Mouse (Mus musculus) frontal cortex, postnatal 14 days (tissue): ENCODE data around the gene Fzd4.

Experiments
- DNase-seq, 2 experiments: peaks; one replicate each; pipeline ENCODE4 v3.0.0; 2022; ENCODE audit warnings: low spot score in 2 of 2

Fzd4 gene

GRCm38 (mm10) chr7:89401136-89401858 lies 2.9 kb upstream of the Fzd4 start:
- no peak for DNase-seq

GRCm38 (mm10) chr7:89401936-89402335 lies 2.2 kb upstream of the Fzd4 start:
- no peak for DNase-seq

DNA sequence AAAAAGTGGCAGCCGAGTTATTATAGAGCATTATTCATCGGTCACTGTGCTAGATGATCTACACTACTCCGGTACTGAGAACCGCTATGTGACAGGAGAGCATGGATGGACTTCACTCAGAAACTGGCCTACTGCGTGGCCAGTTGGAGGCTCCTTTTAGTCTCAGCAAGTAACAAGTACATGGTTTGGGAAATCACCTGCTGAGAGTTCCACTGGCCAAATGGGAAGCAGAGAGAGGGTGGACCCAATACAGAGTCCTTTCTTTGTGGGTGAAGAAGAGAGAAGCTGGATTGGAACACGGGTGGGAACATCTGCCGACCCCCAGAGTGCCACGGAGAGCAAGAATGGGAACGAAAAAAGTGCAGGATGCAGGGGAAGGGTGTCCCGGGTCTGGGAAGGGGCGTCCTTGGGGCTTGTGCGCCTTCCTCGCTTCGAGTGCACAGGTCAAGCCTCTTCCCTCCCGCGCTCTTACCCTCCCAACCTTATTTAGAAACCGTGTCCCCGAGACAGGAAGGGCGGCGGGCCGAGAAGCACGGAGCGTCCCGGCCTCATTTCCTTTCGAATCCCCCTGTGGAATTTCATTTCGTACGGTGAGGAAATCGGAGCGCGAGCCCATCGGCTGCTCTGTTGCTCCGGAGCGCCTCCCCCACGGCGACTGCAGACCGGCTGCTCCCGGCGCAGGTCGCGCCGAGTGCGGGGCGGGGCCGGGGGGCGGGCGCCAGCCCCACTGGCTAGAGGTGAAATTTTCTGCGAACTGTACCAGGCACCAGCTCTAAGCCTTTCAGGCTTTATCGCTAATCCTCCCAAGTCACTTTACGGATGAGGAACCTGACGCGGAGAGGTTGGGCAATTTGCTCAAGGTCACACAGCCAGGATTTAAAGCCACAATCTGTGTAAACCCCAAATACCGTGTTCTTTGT lies 842 bp upstream of the Fzd4 start:
- DNase-seq: peak; percentile 19 to 48

DNA sequence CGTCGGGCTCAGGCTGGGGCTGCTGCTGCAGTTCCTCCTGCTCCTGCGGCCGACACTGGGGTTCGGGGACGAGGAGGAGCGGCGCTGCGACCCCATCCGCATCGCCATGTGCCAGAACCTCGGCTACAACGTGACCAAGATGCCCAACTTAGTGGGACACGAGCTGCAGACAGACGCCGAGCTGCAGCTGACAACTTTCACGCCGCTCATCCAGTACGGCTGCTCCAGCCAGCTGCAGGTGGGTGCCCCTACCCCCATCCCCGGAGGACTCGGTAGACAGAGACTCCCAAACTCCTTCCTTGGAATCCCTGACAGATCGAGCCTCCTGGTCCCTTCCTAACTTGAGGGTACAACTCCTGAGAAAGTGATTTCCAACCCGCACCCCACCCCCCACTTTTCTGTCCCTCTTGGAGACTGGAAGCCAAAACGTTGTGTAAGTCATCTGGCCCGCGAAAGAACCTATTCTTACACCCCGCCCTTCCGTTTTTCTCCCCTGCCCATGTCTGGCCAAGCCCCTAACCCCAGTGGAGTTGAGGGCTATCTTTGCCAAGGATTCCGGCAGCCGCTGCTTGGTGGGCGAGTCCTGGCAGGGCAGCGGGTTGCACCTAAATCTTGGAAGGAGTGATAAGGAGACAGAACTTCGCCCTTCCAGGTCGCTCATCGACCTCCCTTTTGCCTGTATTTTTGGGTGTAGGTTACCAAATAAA lies 732 bp downstream of the Fzd4 start:
- peak in 1 of 2 experiments; percentile 21 for DNase-seq

DNA sequence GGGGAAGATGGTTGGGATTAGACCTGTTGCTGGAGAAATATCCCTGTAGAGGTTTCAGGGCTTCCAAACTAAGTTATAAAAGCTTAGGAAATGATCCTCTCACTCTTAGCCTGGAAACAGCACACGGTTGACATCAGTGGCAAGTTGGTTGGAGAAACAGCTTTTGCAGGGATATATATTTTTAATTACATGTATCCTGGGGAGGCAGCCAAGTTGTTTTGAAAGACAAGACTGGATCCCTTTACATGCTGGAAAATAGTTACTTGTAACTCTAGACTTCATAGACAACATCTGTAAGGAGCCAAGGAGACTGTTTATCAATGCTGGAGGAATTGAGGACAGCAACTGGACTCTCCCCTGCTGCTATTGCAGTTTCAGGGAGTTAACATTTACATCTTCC lies 1.9 kb downstream of the Fzd4 start:
- DNase-seq: no peak

DNA sequence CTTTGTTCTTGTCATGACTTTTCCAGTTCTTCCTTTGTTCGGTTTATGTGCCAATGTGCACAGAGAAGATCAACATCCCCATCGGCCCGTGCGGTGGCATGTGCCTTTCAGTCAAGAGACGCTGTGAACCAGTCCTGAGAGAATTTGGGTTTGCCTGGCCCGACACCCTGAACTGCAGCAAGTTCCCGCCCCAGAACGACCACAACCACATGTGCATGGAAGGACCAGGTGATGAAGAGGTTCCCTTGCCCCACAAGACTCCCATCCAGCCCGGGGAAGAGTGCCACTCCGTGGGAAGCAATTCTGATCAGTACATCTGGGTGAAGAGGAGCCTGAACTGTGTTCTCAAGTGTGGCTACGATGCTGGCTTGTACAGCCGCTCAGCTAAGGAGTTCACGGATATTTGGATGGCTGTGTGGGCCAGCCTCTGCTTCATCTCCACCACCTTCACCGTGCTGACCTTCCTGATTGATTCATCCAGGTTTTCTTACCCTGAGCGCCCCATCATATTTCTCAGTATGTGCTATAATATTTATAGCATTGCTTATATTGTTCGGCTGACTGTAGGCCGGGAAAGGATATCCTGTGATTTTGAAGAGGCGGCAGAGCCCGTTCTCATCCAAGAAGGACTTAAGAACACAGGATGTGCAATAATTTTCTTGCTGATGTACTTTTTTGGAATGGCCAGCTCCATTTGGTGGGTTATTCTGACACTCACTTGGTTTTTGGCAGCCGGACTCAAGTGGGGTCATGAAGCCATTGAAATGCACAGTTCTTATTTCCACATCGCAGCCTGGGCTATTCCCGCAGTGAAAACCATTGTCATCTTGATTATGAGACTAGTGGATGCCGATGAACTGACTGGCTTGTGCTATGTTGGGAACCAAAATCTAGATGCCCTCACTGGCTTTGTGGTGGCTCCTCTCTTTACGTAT lies 3.1 kb downstream of the Fzd4 start:
- DNase-seq: no peak

- DNase-seq: no peak
Observed at GRCm38 (mm10) chr7:89410294-89410693, 6.1 kb downstream of the Fzd4 start.

DNA sequence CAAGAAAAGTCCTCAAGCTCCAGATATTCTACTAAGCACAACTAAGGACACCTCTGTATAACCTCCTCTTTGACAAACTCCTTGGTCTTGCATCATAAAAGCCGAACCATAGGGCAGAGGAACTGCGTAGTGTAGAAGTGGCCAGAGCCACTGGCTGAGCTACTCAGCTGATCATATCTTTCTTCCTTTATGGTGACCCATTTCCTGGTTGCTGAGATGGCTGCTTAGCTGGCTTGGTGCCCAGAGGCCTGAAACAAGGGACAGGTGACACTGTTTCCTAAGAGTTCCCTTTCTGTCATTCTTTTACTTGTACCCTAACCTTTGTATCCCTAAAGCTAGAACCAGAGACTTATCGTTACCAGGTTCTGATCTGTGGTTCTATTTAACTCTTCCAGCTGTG lies 7.2 kb downstream of the Fzd4 start:
- no peak for DNase-seq

GRCm38 (mm10) chr7:89412094-89412493 lies 7.9 kb downstream of the Fzd4 start:
- no peak for DNase-seq

DNA sequence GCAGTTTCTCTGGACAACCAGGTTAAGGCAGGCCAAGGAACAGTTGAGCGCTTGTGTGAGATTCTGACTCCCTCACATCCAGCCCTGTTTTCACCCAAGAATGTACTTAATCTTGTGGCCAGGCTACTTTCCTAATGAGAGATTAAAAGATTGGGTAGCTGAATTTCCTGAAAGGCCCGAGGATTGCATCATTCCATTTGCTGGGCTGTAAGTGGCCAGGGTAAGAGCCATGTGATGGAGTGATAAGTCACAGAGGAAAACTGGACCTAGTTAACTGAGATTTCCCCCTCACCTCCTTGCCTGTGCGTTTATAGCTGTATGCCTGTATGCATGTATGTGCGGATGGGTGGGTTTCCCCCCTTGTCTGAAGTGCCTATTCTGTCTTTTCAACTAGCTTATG lies 11.9 kb downstream of the Fzd4 start:
- DNase-seq: no peak

- no peak for DNase-seq
Observed at GRCm38 (mm10) chr7:89417707-89418106, 13.6 kb downstream of the Fzd4 start.

GRCm38 (mm10) chr7:89418127-89418653 lies 14.0 kb downstream of the Fzd4 start:
- DNase-seq: no peak

GRCm38 (mm10) chr7:89418917-89419679 lies 14.9 kb downstream of the Fzd4 start:
- no peak for DNase-seq

DNA sequence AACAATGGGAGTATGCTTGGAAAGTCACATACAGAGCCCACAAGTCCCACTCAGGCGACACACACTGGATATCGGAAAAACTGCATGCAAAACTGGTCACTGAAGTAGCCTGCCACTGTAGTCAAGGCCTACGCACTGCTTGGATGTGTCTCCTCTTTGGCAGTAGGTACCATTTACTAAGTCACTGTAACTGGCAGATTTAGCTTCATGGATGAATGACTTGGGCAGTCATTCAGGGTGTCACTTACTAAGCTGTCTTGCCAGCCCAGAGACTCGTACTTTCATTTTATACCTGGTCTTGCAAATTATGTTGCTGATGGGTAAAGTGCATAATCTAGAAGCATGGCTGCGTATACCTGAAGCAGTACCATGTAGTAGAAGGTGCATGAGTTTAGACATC lies 17.1 kb downstream of the Fzd4 start:
- DNase-seq: no peak

DNA sequence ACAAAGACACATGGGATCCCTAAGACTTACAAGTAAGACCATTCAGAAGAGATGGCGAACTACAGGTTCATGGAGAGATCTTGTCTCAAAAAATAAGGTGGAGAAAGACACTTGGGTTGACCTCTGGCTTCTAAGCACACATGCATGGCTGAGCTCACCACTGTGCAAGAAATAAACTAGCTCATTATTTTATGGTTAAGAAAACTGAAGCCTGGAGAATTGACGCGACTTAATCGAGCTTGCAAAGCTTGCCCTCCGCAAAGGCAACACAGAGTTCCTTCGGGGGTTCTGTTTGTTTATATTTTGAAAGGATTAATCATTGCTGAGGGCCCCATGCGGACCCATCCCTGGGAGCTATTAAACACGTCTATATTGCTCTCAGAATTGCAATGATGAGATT lies 18.5 kb downstream of the Fzd4 start:
- DNase-seq: no peak

- DNase-seq: no peak
Observed at GRCm38 (mm10) chr7:89423194-89423593, 19.0 kb downstream of the Fzd4 start.

GRCm38 (mm10) chr7:89423688-89424255 lies 19.6 kb downstream of the Fzd4 start:
- DNase-seq: no peak

- no peak for DNase-seq
Observed at GRCm38 (mm10) chr7:89424659-89425058, 20.5 kb downstream of the Fzd4 start.

DNA sequence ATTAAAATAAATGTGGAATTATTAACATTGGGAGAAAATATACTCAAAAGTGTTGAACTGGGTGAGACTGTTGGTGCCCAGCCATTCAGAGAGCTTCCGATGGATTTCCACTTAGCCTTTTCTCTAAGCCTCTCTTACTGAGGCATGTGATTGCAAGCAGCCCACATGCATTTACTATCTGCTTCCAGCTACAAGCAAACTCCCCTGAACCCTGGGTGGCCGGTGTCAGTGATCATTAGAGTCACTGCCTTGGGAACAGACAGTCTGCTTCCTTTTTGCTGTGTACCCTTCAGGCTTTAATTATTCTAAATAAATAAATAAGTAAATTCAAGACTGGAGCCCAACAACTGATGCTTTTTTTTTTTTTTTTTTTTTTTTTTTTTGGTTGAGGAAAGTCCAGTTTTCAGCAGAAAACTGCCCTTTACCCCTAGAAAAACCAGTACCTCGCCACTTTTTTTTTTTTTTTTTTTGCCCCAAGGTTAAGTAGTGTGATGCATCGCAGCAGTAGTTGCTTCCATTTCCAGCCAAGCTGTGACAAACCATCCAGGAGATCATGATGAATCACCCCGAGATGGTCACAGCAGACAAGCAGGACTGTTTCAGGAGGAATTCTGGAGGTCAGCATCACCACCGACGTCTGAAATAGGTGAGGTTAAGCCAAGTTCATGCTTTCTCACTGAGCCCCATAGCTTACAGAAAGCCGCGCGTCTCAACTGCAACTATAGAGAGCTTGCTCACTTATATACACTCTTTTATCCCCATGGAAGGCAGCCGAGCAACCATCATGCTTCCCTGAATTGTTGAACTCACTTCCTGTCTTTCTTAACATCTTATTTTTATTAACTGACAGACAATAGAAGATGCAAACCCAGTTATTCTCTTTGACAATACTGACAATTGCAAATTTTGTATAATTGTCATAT lies 21.9 kb downstream of the Fzd4 start:
- DNase-seq: no peak
